Mouse (Mus musculus): ENCODE measurements around the gene Olfr1537. TPM values are rescaled to one million over a fixed set of nuclear protein-coding genes. Genes with fewer than 3 reads are reported as not detected.

Olfr1537 gene
- not detected in 2 replicates for polyA plus RNA-seq (2014; fragmentation: Nextera tagmentation; extraction: Ambion mirVana)

DNA sequence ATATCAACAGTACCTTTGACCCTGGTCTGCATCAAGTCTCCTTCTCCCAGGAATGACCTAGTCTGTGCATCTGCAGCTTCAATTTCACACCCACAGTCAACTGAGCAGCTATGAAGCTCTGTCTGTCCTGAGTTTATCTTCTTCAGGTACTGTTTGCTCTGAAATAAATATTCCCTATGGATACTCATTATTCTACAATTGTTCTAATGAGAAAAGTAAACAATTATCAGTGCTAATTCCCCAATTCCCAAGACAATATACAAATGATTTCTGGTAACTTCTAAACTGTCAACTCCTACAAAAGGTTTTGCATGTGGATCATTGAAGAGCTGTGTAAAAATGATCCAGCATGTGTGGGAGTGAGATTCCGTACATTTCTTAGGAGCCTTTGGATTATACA, at the start of gene Olfr1537:
TSS of gene Olfr1537 (minus strand) at position 101 of the 400 bp plus-strand sequence.
- no peaks in the 10 kb centered on the region for H3K36me3 ChIP-seq (ENCODE audit: control insufficient read depth, insufficient read depth, low read length)
- WGBS = 76% methylated on average over 1 of the region's 1 CpGs
- no peak within 1 kb of the TSS for H3K4me3 ChIP-seq (ENCODE audit: low read depth, low read length)
- H3K9me3 ChIP-seq (ENCODE audit: control insufficient read depth, low read length) = no peaks in the 10 kb centered on the region
- H3K4me2 ChIP-seq = no peak within 1 kb of the TSS
- ATAC-seq (ENCODE audit: low FRiP score) (no peak), DNase-seq (ENCODE audit: low spot score, missing footprints) (no peak)
- H3K9ac ChIP-seq (ENCODE audit: low read length) = no peak within 1 kb of the TSS
- H3K4me1 ChIP-seq (ENCODE audit: control insufficient read depth, insufficient read depth, low read length) = no peaks in the 10 kb centered on the region
- H3K27me3 ChIP-seq (ENCODE audit: control insufficient read depth, insufficient read depth, low read length) = no peaks in the 10 kb centered on the region
- H3K27ac ChIP-seq (ENCODE audit: low read depth, low read length) = no peak within 1 kb of the TSS

- no peak for ATAC-seq (ENCODE audit: low FRiP score)
- no peaks in the 10 kb centered on the region for H3K27me3 ChIP-seq (ENCODE audit: control insufficient read depth, insufficient read depth, low read length)
- H3K9ac ChIP-seq (ENCODE audit: low read length) = no peak overlapping the region
These were observed 37.3 kb upstream of the Olfr1537 start for GRCm38 (mm10) chr9:39287136-39287535.

GRCm38 (mm10) chr9:39276718-39277117, 26.9 kb upstream of the Olfr1537 start, which contains the start of gene Olfr945:
TSS of gene Olfr945 (minus strand) at chr9:39276818.
- no peak within 1 kb of the TSS for H3K9ac ChIP-seq (ENCODE audit: low read length)
- 96% methylated on average over 3 of the region's 3 CpGs for WGBS
- no peaks in the 10 kb centered on the region for H3K36me3 ChIP-seq (ENCODE audit: control insufficient read depth, insufficient read depth, low read length)
- H3K27ac ChIP-seq (ENCODE audit: low read depth, low read length) = no peak within 1 kb of the TSS
- H3K4me2 ChIP-seq = no peak within 1 kb of the TSS
- ATAC-seq (ENCODE audit: low FRiP score) = no peak
- no peaks in the 10 kb centered on the region for H3K27me3 ChIP-seq (ENCODE audit: control insufficient read depth, insufficient read depth, low read length)
- no peak within 1 kb of the TSS for H3K4me3 ChIP-seq (ENCODE audit: low read depth, low read length)
- H3K4me1 ChIP-seq (ENCODE audit: control insufficient read depth, insufficient read depth, low read length) = no peaks in the 10 kb centered on the region
- DNase-seq (ENCODE audit: low spot score, missing footprints) = no peak
- H3K9me3 ChIP-seq (ENCODE audit: control insufficient read depth, low read length) = no peaks in the 10 kb centered on the region

More at GRCm38 (mm10) chr9:39287136-39287535, 37.3 kb upstream of the Olfr1537 start:
- no peaks in the 10 kb centered on the region for H3K36me3 ChIP-seq (ENCODE audit: control insufficient read depth, insufficient read depth, low read length)
- no peak for DNase-seq (ENCODE audit: low spot score, missing footprints)
- H3K4me2 ChIP-seq = no peak overlapping the region
- H3K9me3 ChIP-seq (ENCODE audit: control insufficient read depth, low read length) = no peaks in the 10 kb centered on the region
- no peak overlapping the region for H3K4me3 ChIP-seq (ENCODE audit: low read depth, low read length)
- H3K27ac ChIP-seq (ENCODE audit: low read depth, low read length) = no peak overlapping the region
- 86% methylated on average over 2 of the region's 2 CpGs for WGBS
- H3K4me1 ChIP-seq (ENCODE audit: control insufficient read depth, insufficient read depth, low read length) = no peaks in the 10 kb centered on the region

GRCm38 (mm10) chr9:39201620-39202019, 48.2 kb downstream of the Olfr1537 start, which contains the start of gene Olfr944:
TSS of gene Olfr944 (plus strand) at chr9:39201920.
- Histone ChIP-seq H3K9me3 (ENCODE audit: control insufficient read depth, low read length) (no peaks in the 10 kb centered on the region), H3K4me1 (ENCODE audit: control insufficient read depth, insufficient read depth, low read length) (no peaks in the 10 kb centered on the region), H3K36me3 (ENCODE audit: control insufficient read depth, insufficient read depth, low read length) (no peaks in the 10 kb centered on the region), H3K27ac (ENCODE audit: low read depth, low read length) (no peak within 1 kb of the TSS), H3K4me3 (ENCODE audit: low read depth, low read length) (no peak within 1 kb of the TSS), H3K4me2 (no peak within 1 kb of the TSS), H3K9ac (ENCODE audit: low read length) (no peak within 1 kb of the TSS), H3K27me3 (ENCODE audit: control insufficient read depth, insufficient read depth, low read length) (no peaks in the 10 kb centered on the region)
- DNase-seq (ENCODE audit: low spot score, missing footprints) (no peak), ATAC-seq (ENCODE audit: low FRiP score) (no peak)

Other genes starting within 250 kb of the Olfr1537 start
- gene Olfr146, start 226.6 kb downstream of the Olfr1537 start, polyA plus RNA-seq (2014; fragmentation: Nextera tagmentation; extraction: Ambion mirVana) = not detected in 2 replicates
- gene Olfr937, start 185.0 kb downstream of the Olfr1537 start, polyA plus RNA-seq (2014; fragmentation: Nextera tagmentation; extraction: Ambion mirVana) = not detected in 2 replicates
- gene Olfr938, start 171.1 kb downstream of the Olfr1537 start, polyA plus RNA-seq (2014; fragmentation: Nextera tagmentation; extraction: Ambion mirVana) = not detected in 2 replicates
- gene Olfr27, start 121.9 kb downstream of the Olfr1537 start, polyA plus RNA-seq (2014; fragmentation: Nextera tagmentation; extraction: Ambion mirVana) = not detected in 2 replicates
- gene Olfr943, start 83.7 kb downstream of the Olfr1537 start, polyA plus RNA-seq (2014; fragmentation: Nextera tagmentation; extraction: Ambion mirVana) = not detected in 2 replicates
- not detected in 2 replicates for gene Olfr944, start 48.1 kb downstream of the Olfr1537 start, polyA plus RNA-seq (2014; fragmentation: Nextera tagmentation; extraction: Ambion mirVana)
- not detected in 2 replicates for gene Olfr945, start 26.8 kb upstream of the Olfr1537 start, polyA plus RNA-seq (2014; fragmentation: Nextera tagmentation; extraction: Ambion mirVana)
- not detected in 2 replicates for gene Olfr948, start 76.1 kb upstream of the Olfr1537 start, polyA plus RNA-seq (2014; fragmentation: Nextera tagmentation; extraction: Ambion mirVana)
- gene Olfr951, start 137.4 kb upstream of the Olfr1537 start, polyA plus RNA-seq (2014; fragmentation: Nextera tagmentation; extraction: Ambion mirVana) = not detected in 2 replicates
- gene Olfr952, start 177.2 kb upstream of the Olfr1537 start, polyA plus RNA-seq (2014; fragmentation: Nextera tagmentation; extraction: Ambion mirVana) = not detected in 2 replicates
- not detected in 2 replicates for gene Olfr954, start 206.7 kb upstream of the Olfr1537 start, polyA plus RNA-seq (2014; fragmentation: Nextera tagmentation; extraction: Ambion mirVana)
- gene Olfr955, start 221.9 kb upstream of the Olfr1537 start, polyA plus RNA-seq (2014; fragmentation: Nextera tagmentation; extraction: Ambion mirVana) = not detected in 2 replicates
- gene Olfr44, start 244.0 kb upstream of the Olfr1537 start, polyA plus RNA-seq (2014; fragmentation: Nextera tagmentation; extraction: Ambion mirVana) = not detected in 2 replicates

Measured in midbrain, embryonic 11.5 days (tissue).